Mouse (Mus musculus): ENCODE results near the gene C8b. TPM values are rescaled to one million over a fixed set of nuclear protein-coding genes. Genes with fewer than 3 reads are reported as not detected.

C8b gene
- total RNA-seq, 1 experiment, result 0.80 TPM

DNA sequence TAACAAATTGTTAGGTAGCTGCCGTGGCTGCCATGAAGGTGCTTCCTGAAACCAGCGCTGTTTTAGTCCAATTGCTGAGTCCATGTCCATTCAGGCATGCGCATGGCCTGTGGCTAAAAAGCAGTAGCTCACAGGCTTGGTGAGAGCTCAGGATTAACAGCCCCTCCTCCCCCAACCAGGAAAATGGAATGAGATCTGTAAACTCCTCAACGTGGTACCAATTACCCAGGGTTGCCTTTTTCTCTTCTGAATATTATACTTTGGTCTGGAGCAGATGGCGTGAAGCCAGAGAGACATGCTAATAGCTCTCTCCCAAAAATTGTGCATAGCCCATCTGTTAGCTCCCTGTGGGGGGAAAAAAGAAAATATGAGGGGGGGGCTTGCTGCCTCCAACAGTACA, 41.9 kb upstream of the C8b start:
- Histone ChIP-seq H3K4me3 (ENCODE audit: insufficient read depth in 1 of 2, low read depth in 1 of 2, low read length in 2 of 2, poor library complexity in 1 of 2, severe bottlenecking in 1 of 2) (no peak overlapping the region), H3K9me3 (ENCODE audit: control insufficient read depth, insufficient read depth, low read depth, low read length) (no peaks in the 10 kb centered on the region), H3K36me3 (ENCODE audit: control insufficient read depth, insufficient read depth, low read length, poor library complexity, severe bottlenecking) (no peaks in the 10 kb centered on the region; the same call in 1 of the 2 replicates), H3K4me1 (ENCODE audit: control insufficient read depth in 2 of 2, insufficient read depth in 2 of 2, low read length in 2 of 2, poor library complexity in 1 of 2) (no peaks in the 10 kb centered on the region), H3K27ac (ENCODE audit: insufficient read depth, low read depth, low read length, poor library complexity, severe bottlenecking) (no peak overlapping the region), H3K9ac (ENCODE audit: insufficient read depth, low read depth, low read length, poor library complexity, severe bottlenecking) (no peak overlapping the region)
- no peak for DNase-seq (ENCODE audit: low read depth, low spot score)
- in situ Hi-C loops (cut with MboI; ENCODE audit: low sequenced_read_pairs in 2 of 2, unreplicated experiment in 2 of 2), result no loop called here
- TF ChIP-seq HCFC1 (IDR thresholded peaks at IDR 0.05; ENCODE audit: borderline replicate concordance, insufficient read depth, low read length) (no peak), ZC3H11A (IDR thresholded peaks at IDR 0.05; ENCODE audit: borderline replicate concordance, low read depth, low read length) (no peak)

DNA sequence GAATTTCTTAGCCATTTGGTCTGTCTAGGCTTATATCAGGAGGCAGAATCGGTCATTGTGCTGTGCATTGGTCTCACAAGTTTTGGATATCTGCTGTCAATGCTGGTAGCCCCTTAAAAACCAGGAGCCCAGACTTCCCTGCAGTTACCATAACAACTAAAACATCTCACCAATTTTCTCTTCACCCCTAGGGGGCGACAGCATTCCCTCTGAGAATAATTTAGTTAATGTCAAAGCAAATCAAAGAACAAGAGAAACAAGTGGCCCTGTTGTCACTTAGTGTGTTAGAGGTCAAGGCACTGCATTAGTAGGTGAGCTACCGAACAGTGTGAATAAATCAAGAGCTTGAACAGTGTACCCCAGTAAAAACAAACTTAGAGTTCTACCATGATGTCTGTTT, 40.4 kb upstream of the C8b start:
- no peak overlapping the region for H3K27ac ChIP-seq (ENCODE audit: insufficient read depth, low read depth, low read length, poor library complexity, severe bottlenecking)
- no peaks in the 10 kb centered on the region for H3K4me1 ChIP-seq (ENCODE audit: control insufficient read depth in 2 of 2, insufficient read depth in 2 of 2, low read length in 2 of 2, poor library complexity in 1 of 2)
- DNase-seq (ENCODE audit: low read depth, low spot score), result peak; percentile 43
- no peak overlapping the region for H3K9ac ChIP-seq (ENCODE audit: insufficient read depth, low read depth, low read length, poor library complexity, severe bottlenecking)
- no peak overlapping the region for H3K4me3 ChIP-seq (ENCODE audit: insufficient read depth in 1 of 2, low read depth in 1 of 2, low read length in 2 of 2, poor library complexity in 1 of 2, severe bottlenecking in 1 of 2)
- in situ Hi-C loops (cut with MboI; ENCODE audit: low sequenced_read_pairs in 2 of 2, unreplicated experiment in 2 of 2), result no loop called here
- no peaks in the 10 kb centered on the region; the same call in 1 of the 2 replicates for H3K36me3 ChIP-seq (ENCODE audit: control insufficient read depth, insufficient read depth, low read length, poor library complexity, severe bottlenecking)
- TF ChIP-seq ZNF384 (IDR thresholded peaks at IDR 0.05; ENCODE audit: low read depth, low read length) (no peak), HCFC1 (IDR thresholded peaks at IDR 0.05; ENCODE audit: borderline replicate concordance, insufficient read depth, low read length) (no peak), MAFK (IDR thresholded peaks at IDR 0.05; ENCODE audit: insufficient read depth, low read depth, low read length) (no peak), ZC3H11A (IDR thresholded peaks at IDR 0.05; ENCODE audit: borderline replicate concordance, low read depth, low read length) (no peak), CHD2 (IDR thresholded peaks at IDR 0.05; ENCODE audit: low read depth, low read length) (no peak)
- no peaks in the 10 kb centered on the region for H3K9me3 ChIP-seq (ENCODE audit: control insufficient read depth, insufficient read depth, low read depth, low read length)

DNA sequence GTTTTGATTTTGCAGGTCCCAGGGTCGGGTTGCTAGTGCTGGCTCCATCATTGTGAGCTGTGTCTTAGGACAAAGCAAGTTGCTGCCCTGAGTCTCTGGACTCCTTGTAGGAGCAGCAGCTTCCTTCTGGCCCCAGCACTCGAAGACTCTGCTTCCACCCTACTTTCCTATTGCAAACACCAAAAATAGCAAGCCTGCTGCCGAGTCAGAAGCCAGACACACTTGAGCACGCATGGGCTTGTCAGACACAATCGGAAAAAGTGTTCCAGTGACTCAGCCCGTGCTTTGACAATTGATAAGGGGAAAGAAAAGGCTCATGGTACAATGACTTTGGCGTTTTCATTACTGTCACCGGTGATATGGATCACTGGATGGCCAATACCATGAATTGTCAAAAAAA, 36.9 kb upstream of the C8b start:
- Histone ChIP-seq H3K27ac (ENCODE audit: insufficient read depth, low read depth, low read length, poor library complexity, severe bottlenecking) (no peak overlapping the region), H3K4me3 (ENCODE audit: insufficient read depth in 1 of 2, low read depth in 1 of 2, low read length in 2 of 2, poor library complexity in 1 of 2, severe bottlenecking in 1 of 2) (no peak overlapping the region), H3K4me1 (ENCODE audit: control insufficient read depth in 2 of 2, insufficient read depth in 2 of 2, low read length in 2 of 2, poor library complexity in 1 of 2) (no peaks in the 10 kb centered on the region), H3K9ac (ENCODE audit: insufficient read depth, low read depth, low read length, poor library complexity, severe bottlenecking) (no peak overlapping the region), H3K9me3 (ENCODE audit: control insufficient read depth, insufficient read depth, low read depth, low read length) (no peaks in the 10 kb centered on the region), H3K36me3 (ENCODE audit: control insufficient read depth, insufficient read depth, low read length, poor library complexity, severe bottlenecking) (no peaks in the 10 kb centered on the region; the same call in 1 of the 2 replicates)
- no peak for DNase-seq (ENCODE audit: low read depth, low spot score)
- no peak for TF ChIP-seq HCFC1 (IDR thresholded peaks at IDR 0.05; ENCODE audit: borderline replicate concordance, insufficient read depth, low read length)
- no peak for TF ChIP-seq MAFK (IDR thresholded peaks at IDR 0.05; ENCODE audit: insufficient read depth, low read depth, low read length)
- no peak for TF ChIP-seq ZC3H11A (IDR thresholded peaks at IDR 0.05; ENCODE audit: borderline replicate concordance, low read depth, low read length)
- TF ChIP-seq CHD2 (IDR thresholded peaks at IDR 0.05; ENCODE audit: low read depth, low read length), result no peak
- in situ Hi-C loops (cut with MboI; ENCODE audit: low sequenced_read_pairs in 2 of 2, unreplicated experiment in 2 of 2), result no loop called here

DNA sequence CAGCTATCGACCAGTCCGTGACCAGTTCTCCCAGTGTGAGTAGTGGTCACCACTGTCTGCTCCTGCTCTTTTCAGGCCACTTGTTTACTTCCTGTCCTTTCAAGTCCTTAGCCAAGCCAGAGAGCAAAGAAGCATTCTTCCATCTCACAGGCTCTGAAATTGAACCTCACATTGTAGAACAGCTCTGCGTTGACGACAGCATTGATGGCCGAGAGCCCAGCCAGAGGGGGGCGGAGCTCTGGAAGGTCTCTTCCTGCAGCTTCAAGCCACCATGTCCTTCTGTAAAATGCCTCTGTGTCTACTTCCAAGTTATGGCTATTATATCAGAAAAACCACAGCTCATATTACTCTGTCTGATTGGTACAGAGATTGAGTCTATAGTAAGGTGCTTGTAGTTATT, 19.6 kb upstream of the C8b start:
- Histone ChIP-seq H3K4me3 (ENCODE audit: insufficient read depth in 1 of 2, low read depth in 1 of 2, low read length in 2 of 2, poor library complexity in 1 of 2, severe bottlenecking in 1 of 2) (no peak overlapping the region), H3K9me3 (ENCODE audit: control insufficient read depth, insufficient read depth, low read depth, low read length) (no peaks in the 10 kb centered on the region), H3K9ac (ENCODE audit: insufficient read depth, low read depth, low read length, poor library complexity, severe bottlenecking) (no peak overlapping the region), H3K4me1 (ENCODE audit: control insufficient read depth in 2 of 2, insufficient read depth in 2 of 2, low read length in 2 of 2, poor library complexity in 1 of 2) (no peaks in the 10 kb centered on the region), H3K36me3 (ENCODE audit: control insufficient read depth, insufficient read depth, low read length, poor library complexity, severe bottlenecking) (no peaks in the 10 kb centered on the region), H3K27ac (ENCODE audit: insufficient read depth, low read depth, low read length, poor library complexity, severe bottlenecking) (no peak overlapping the region)
- in situ Hi-C loops (cut with MboI; ENCODE audit: low sequenced_read_pairs in 2 of 2, unreplicated experiment in 2 of 2), result no loop called here
- TF ChIP-seq ZC3H11A (IDR thresholded peaks at IDR 0.05; ENCODE audit: borderline replicate concordance, low read depth, low read length) (no peak), ZNF384 (IDR thresholded peaks at IDR 0.05; ENCODE audit: low read depth, low read length) (no peak), MAFK (IDR thresholded peaks at IDR 0.05; ENCODE audit: insufficient read depth, low read depth, low read length) (no peak), HCFC1 (IDR thresholded peaks at IDR 0.05; ENCODE audit: borderline replicate concordance, insufficient read depth, low read length) (no peak), CHD2 (IDR thresholded peaks at IDR 0.05; ENCODE audit: low read depth, low read length) (no peak)
- DNase-seq (ENCODE audit: low read depth, low spot score), result no peak

DNA sequence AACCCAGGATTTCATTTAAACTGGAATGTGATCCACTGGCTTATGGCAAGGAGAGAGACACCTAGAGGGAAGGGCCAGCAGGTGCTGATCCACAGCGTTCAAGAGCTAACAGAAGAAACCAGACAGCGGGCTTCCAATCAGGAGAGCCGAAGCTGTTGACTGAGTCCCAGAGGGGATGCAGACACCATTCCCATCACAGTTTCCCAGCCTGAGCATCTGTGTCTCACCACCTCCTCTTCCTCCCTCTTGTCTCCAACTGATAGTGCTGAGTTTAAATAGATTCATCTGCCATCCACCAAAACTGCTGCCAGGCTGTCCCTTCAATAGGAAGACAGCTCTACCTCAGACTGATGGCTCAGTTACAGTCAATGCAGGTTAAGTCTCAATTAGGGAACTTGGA, 12.0 kb upstream of the C8b start:
- Histone ChIP-seq H3K27ac (ENCODE audit: insufficient read depth, low read depth, low read length, poor library complexity, severe bottlenecking) (no peak overlapping the region), H3K4me1 (ENCODE audit: control insufficient read depth in 2 of 2, insufficient read depth in 2 of 2, low read length in 2 of 2, poor library complexity in 1 of 2) (no peaks in the 10 kb centered on the region), H3K36me3 (ENCODE audit: control insufficient read depth, insufficient read depth, low read length, poor library complexity, severe bottlenecking) (no peaks in the 10 kb centered on the region), H3K9ac (ENCODE audit: insufficient read depth, low read depth, low read length, poor library complexity, severe bottlenecking) (no peak overlapping the region), H3K9me3 (ENCODE audit: control insufficient read depth, insufficient read depth, low read depth, low read length) (no peaks in the 10 kb centered on the region), H3K4me3 (ENCODE audit: insufficient read depth in 1 of 2, low read depth in 1 of 2, low read length in 2 of 2, poor library complexity in 1 of 2, severe bottlenecking in 1 of 2) (no peak overlapping the region)
- TF ChIP-seq CHD2 (IDR thresholded peaks at IDR 0.05; ENCODE audit: low read depth, low read length), result no peak
- no peak for TF ChIP-seq MAFK (IDR thresholded peaks at IDR 0.05; ENCODE audit: insufficient read depth, low read depth, low read length)
- no peak for TF ChIP-seq ZNF384 (IDR thresholded peaks at IDR 0.05; ENCODE audit: low read depth, low read length)
- TF ChIP-seq HCFC1 (IDR thresholded peaks at IDR 0.05; ENCODE audit: borderline replicate concordance, insufficient read depth, low read length), result no peak
- no peak for TF ChIP-seq ZC3H11A (IDR thresholded peaks at IDR 0.05; ENCODE audit: borderline replicate concordance, low read depth, low read length)
- in situ Hi-C loops (cut with MboI; ENCODE audit: low sequenced_read_pairs in 2 of 2, unreplicated experiment in 2 of 2), result no loop called here
- no peak for DNase-seq (ENCODE audit: low read depth, low spot score)
